Mouse (Mus musculus): ENCODE data around the gene Adamts12.

DNA sequence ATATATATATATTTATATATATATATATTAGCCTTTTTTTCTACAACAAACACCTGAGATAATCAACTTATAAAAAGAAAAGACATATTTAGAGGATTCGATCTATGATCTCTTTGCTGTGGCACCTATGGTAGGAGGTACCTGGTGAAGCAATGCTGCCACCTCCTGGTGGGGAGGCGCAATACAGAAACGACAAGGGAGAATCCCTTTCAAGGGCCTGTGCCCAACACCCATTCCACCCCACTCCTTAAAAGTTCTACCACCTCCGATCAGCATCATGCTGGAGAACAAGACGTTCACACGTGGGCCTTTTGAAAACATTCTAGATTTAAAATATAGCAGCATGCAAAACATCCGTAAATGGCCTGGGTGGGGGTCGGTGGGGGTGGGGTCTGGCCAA, 255.9 kb downstream of the Adamts12 start:
- TF ChIP-seq UBTF (IDR thresholded peaks at IDR 0.05; ENCODE audit: borderline replicate concordance, insufficient read depth, low read depth, low read length) (no peak), CTCF (IDR thresholded peaks at IDR 0.05 in 2 of 3, conservative IDR thresholded peaks at IDR 0.05 in 1 of 3; ENCODE audit: control insufficient read depth in 1 of 3, insufficient read depth in 1 of 3, low read depth in 2 of 3, low read length in 3 of 3, poor library complexity in 1 of 3, severe bottlenecking in 1 of 3) (peak; percentile 66 to 88 (median 75)), GABPA (IDR thresholded peaks at IDR 0.05; ENCODE audit: low read depth, low read length) (no peak), MAFK (IDR thresholded peaks at IDR 0.05; ENCODE audit: borderline replicate concordance, low read depth, low read length) (no peak), POLR2A (IDR thresholded peaks at IDR 0.05; ENCODE audit: control insufficient read depth in 1 of 2, insufficient read depth in 1 of 2, low read depth in 1 of 2, low read length in 2 of 2, poor library complexity in 1 of 2) (no peak)

All from MEL (cell line).